Mouse (Mus musculus): ENCODE data around the gene Upk3b. TPM values are rescaled to one million over a fixed set of nuclear protein-coding genes. Genes with fewer than 3 reads are reported as not detected.

Gene Upk3b
- polyA plus RNA-seq, 1 experiment, result not detected

GRCm38 (mm10) chr5:136002325-136002724 lies 36.0 kb upstream of the Upk3b start:
- TF ChIP-seq CTCF (IDR thresholded peaks at IDR 0.05; ENCODE audit: control insufficient read depth, insufficient read depth, low read length) (no peak), POLR2A (IDR thresholded peaks at IDR 0.05; ENCODE audit: borderline replicate concordance, control insufficient read depth, low read depth, low read length) (no peak)
- no peaks in the 10 kb centered on the region; the same call in 1 of the 2 replicates for H3K4me1 ChIP-seq (ENCODE audit: control insufficient read depth, insufficient read depth, low read length)
- 64% methylated on average over 2 of the region's 2 CpGs for WGBS
- no peak overlapping the region for H3K4me3 ChIP-seq (replicated peaks; ENCODE audit: control insufficient read depth, low read depth, low read length)
- H3K27ac ChIP-seq (ENCODE audit: control insufficient read depth, insufficient read depth, low read depth, low read length, poor library complexity), result no peak overlapping the region

GRCm38 (mm10) chr5:136002751-136003151 lies 35.5 kb upstream of the Upk3b start:
- TF ChIP-seq CTCF (IDR thresholded peaks at IDR 0.05; ENCODE audit: control insufficient read depth, insufficient read depth, low read length) (no peak), POLR2A (IDR thresholded peaks at IDR 0.05; ENCODE audit: borderline replicate concordance, control insufficient read depth, low read depth, low read length) (no peak)
- H3K4me1 ChIP-seq (ENCODE audit: control insufficient read depth, insufficient read depth, low read length), result no peaks in the 10 kb centered on the region; the same call in 1 of the 2 replicates

GRCm38 (mm10) chr5:136004537-136004936 lies 33.8 kb upstream of the Upk3b start:
- H3K4me1 ChIP-seq (ENCODE audit: control insufficient read depth, insufficient read depth, low read length), result no peaks in the 10 kb centered on the region; the same call in 1 of the 2 replicates
- no peak overlapping the region for H3K4me3 ChIP-seq (replicated peaks; ENCODE audit: control insufficient read depth, low read depth, low read length)
- WGBS, result 84% methylated on average over 4 of the region's 4 CpGs
- TF ChIP-seq POLR2A (IDR thresholded peaks at IDR 0.05; ENCODE audit: borderline replicate concordance, control insufficient read depth, low read depth, low read length) (no peak), CTCF (IDR thresholded peaks at IDR 0.05; ENCODE audit: control insufficient read depth, insufficient read depth, low read length) (no peak)
- H3K27ac ChIP-seq (ENCODE audit: control insufficient read depth, insufficient read depth, low read depth, low read length, poor library complexity), result no peak overlapping the region

More at GRCm38 (mm10) chr5:136002751-136003151, 35.5 kb upstream of the Upk3b start:
- Histone ChIP-seq H3K27ac (ENCODE audit: control insufficient read depth, insufficient read depth, low read depth, low read length, poor library complexity) (no peak overlapping the region), H3K4me3 (replicated peaks; ENCODE audit: control insufficient read depth, low read depth, low read length) (no peak overlapping the region)
- WGBS, result 54% methylated on average over 3 of the region's 3 CpGs

- Histone ChIP-seq H3K27ac (ENCODE audit: control insufficient read depth, insufficient read depth, low read depth, low read length, poor library complexity) (no peak overlapping the region), H3K4me1 (ENCODE audit: control insufficient read depth, insufficient read depth, low read length) (no peaks in the 10 kb centered on the region), H3K4me3 (replicated peaks; ENCODE audit: control insufficient read depth, low read depth, low read length) (no peak overlapping the region)
- no peak for TF ChIP-seq CTCF (IDR thresholded peaks at IDR 0.05; ENCODE audit: control insufficient read depth, insufficient read depth, low read length)
- no peak for TF ChIP-seq POLR2A (IDR thresholded peaks at IDR 0.05; ENCODE audit: borderline replicate concordance, control insufficient read depth, low read depth, low read length)
- 60% methylated on average over 7 of the region's 7 CpGs for WGBS
Observed at GRCm38 (mm10) chr5:136007745-136008144, 30.6 kb upstream of the Upk3b start.

- Histone ChIP-seq H3K4me1 (ENCODE audit: control insufficient read depth, insufficient read depth, low read length) (no peaks in the 10 kb centered on the region), H3K4me3 (replicated peaks; ENCODE audit: control insufficient read depth, low read depth, low read length) (no peak overlapping the region), H3K27ac (ENCODE audit: control insufficient read depth, insufficient read depth, low read depth, low read length, poor library complexity) (no peak overlapping the region; the same call in 1 of the 2 replicates)
- 83% methylated on average over 10 of the region's 10 CpGs for WGBS
- TF ChIP-seq POLR2A (IDR thresholded peaks at IDR 0.05; ENCODE audit: borderline replicate concordance, control insufficient read depth, low read depth, low read length) (no peak), CTCF (IDR thresholded peaks at IDR 0.05; ENCODE audit: control insufficient read depth, insufficient read depth, low read length) (no peak)
Observed at GRCm38 (mm10) chr5:136014877-136015276, 23.4 kb upstream of the Upk3b start.

GRCm38 (mm10) chr5:136015586-136015985 lies 22.7 kb upstream of the Upk3b start:
- Histone ChIP-seq H3K4me1 (ENCODE audit: control insufficient read depth, insufficient read depth, low read length) (no peaks in the 10 kb centered on the region), H3K4me3 (replicated peaks; ENCODE audit: control insufficient read depth, low read depth, low read length) (no peak overlapping the region), H3K27ac (ENCODE audit: control insufficient read depth, insufficient read depth, low read depth, low read length, poor library complexity) (no peak overlapping the region)
- 83% methylated on average over 10 of the region's 10 CpGs for WGBS
- no peak for TF ChIP-seq CTCF (IDR thresholded peaks at IDR 0.05; ENCODE audit: control insufficient read depth, insufficient read depth, low read length)
- TF ChIP-seq POLR2A (IDR thresholded peaks at IDR 0.05; ENCODE audit: borderline replicate concordance, control insufficient read depth, low read depth, low read length), result no peak

- 80% methylated on average over 10 of the region's 10 CpGs for WGBS
- H3K27ac ChIP-seq (ENCODE audit: control insufficient read depth, insufficient read depth, low read depth, low read length, poor library complexity), result no peak overlapping the region
- no peak for TF ChIP-seq CTCF (IDR thresholded peaks at IDR 0.05; ENCODE audit: control insufficient read depth, insufficient read depth, low read length)
- TF ChIP-seq POLR2A (IDR thresholded peaks at IDR 0.05; ENCODE audit: borderline replicate concordance, control insufficient read depth, low read depth, low read length), result no peak
- H3K4me1 ChIP-seq (ENCODE audit: control insufficient read depth, insufficient read depth, low read length), result no peaks in the 10 kb centered on the region
- no peak overlapping the region for H3K4me3 ChIP-seq (replicated peaks; ENCODE audit: control insufficient read depth, low read depth, low read length)
Observed at GRCm38 (mm10) chr5:136016014-136016876, 22.1 kb upstream of the Upk3b start.

GRCm38 (mm10) chr5:136017262-136017661 lies 21.0 kb upstream of the Upk3b start:
- H3K4me3 ChIP-seq (replicated peaks; ENCODE audit: control insufficient read depth, low read depth, low read length), result no peak overlapping the region
- no peaks in the 10 kb centered on the region for H3K4me1 ChIP-seq (ENCODE audit: control insufficient read depth, insufficient read depth, low read length)
- TF ChIP-seq CTCF (IDR thresholded peaks at IDR 0.05; ENCODE audit: control insufficient read depth, insufficient read depth, low read length) (no peak), POLR2A (IDR thresholded peaks at IDR 0.05; ENCODE audit: borderline replicate concordance, control insufficient read depth, low read depth, low read length) (no peak)
- 70% methylated on average over 6 of the region's 6 CpGs for WGBS
- no peak overlapping the region for H3K27ac ChIP-seq (ENCODE audit: control insufficient read depth, insufficient read depth, low read depth, low read length, poor library complexity)

All from bone marrow, adult 2 months (tissue).